Mouse (Mus musculus): ENCODE data around the gene Zic5. TPM values are rescaled to one million over a fixed set of nuclear protein-coding genes. Genes with fewer than 3 reads are reported as not detected.

Zic5 gene
- polyA plus RNA-seq, 1 experiment from 2014 or later = 4.1 TPM

Other genes starting within 250 kb of the Zic5 start
- gene Gm5089, start 14.6 kb downstream of the Zic5 start, polyA plus RNA-seq (2014; fragmentation: Nextera tagmentation; extraction: Ambion mirVana) = not detected in 2 replicates
- 2.1 and 2.3 TPM in 2 replicates for gene Zic2, start 9.8 kb upstream of the Zic5 start, polyA plus RNA-seq (2014; fragmentation: Nextera tagmentation; extraction: Ambion mirVana)
- gene Gm10837, start 24.9 kb upstream of the Zic5 start, polyA plus RNA-seq (2014; fragmentation: Nextera tagmentation; extraction: Ambion mirVana) = not detected in 2 replicates
- 35.3 and 37.4 TPM in 2 replicates for gene Pcca, start 68.6 kb upstream of the Zic5 start, polyA plus RNA-seq (2014; fragmentation: Nextera tagmentation; extraction: Ambion mirVana)